Mouse (Mus musculus) left cerebral cortex, adult 11 months (tissue): ENCODE measurements around the gene Gm28053.

Source experiments
- DNase-seq: peaks from one replicate; pipeline ENCODE4 v3.0.0; 2022; ENCODE audit warnings: low spot score

Gene Gm28053

DNA sequence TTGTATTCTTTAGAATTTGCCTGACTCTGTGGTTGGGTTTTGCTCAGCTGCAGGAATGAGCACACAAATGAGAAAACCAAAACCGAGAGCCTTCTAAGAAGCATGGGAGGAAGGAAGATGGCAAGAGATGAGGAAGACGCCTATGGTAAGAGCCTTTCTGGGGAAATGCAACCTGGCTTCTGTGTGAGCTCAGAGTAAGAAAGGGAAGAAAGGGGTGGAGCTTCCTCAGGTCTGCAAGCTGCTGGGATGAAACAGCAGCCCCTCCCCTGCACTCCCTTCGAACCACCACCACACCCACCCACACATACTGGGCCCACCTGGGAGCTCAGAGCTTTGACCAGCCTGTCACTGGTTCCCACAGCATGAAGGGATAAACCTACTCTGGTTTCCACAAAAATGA is 22.9 kb downstream of the Gm28053 start:
- DNase-seq, result no peak

DNA sequence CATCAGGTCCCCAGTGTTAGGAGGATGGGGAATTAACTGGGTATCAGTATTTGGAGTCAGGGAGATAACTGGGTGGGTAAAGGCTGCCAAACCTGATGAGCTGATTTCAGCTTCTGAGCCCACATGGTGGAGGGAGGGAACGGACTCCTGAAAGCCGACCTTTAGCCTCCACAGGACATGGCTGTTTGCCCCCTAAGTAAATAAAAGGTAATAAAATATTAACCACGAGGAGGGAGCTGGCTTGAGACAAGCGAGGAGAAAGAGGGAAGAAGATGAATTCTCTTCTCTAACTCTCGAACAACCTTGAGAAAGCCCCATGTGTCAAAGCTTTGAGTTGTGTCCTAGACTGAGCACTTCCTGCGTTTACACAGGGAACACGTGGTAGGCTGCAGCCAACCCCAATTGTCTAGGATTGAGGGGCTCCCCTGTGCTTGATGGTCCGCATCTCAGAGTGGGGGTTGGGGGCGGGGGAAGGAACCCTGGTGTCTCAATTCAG is 23.4 kb downstream of the Gm28053 start:
- no peak for DNase-seq

DNA sequence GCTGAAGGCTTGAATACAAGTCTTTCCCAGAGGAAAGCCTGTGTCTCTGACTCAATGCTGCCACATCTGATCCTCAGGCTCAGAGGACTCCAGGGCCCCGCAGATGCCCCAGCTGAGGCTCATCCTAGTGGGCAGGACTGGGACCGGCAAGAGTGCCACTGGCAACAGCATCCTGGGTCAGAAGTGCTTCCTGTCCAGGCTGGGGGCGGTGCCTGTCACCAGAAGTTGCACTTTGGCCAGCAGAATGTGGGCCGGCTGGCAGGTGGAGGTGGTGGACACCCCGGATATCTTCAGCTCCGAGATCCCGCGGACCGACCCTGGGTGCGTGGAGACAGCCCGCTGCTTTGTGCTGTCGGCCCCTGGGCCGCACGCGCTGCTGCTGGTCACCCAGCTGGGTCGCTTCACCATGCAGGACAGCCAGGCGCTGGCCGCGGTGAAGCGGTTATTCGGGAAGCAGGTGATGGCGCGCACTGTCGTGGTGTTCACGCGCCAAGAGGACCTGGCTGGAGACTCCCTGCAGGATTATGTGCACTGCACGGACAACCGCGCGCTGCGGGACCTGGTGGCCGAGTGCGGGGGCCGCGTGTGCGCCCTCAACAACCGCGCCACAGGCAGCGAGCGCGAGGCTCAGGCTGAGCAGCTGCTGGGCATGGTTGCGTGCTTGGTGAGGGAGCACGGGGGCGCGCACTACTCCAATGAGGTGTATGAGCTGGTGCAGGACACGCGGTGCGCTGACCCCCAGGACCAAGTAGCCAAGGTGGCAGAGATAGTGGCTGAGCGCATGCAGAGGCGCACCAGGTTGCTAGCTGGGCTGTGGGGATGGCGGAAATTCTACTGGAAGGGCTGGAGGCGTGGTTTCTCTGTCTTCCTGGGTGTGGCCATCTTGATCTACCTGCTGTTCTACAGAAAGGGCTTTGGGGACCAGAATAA is 24.3 kb downstream of the Gm28053 start:
- DNase-seq, result no peak

DNA sequence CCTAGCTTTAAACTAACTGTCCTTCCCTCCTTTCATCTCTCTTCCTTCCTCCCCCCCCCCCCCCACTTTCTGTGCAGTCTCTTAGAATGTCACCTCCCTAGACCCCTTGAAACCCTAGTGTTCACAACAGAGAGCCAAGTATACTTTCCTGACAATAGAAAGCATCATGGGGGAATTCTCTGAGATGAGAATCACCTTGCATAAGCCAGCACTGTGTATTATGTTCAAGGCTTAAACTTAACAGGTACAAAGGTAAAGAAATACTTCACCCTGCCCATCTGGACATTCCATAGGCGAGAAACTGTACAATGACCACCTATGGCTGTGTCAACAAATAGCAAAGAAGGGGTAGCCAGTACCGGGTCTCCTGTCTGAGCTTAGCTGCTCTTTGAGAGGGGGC is 27.1 kb downstream of the Gm28053 start:
- DNase-seq, result no peak

DNA sequence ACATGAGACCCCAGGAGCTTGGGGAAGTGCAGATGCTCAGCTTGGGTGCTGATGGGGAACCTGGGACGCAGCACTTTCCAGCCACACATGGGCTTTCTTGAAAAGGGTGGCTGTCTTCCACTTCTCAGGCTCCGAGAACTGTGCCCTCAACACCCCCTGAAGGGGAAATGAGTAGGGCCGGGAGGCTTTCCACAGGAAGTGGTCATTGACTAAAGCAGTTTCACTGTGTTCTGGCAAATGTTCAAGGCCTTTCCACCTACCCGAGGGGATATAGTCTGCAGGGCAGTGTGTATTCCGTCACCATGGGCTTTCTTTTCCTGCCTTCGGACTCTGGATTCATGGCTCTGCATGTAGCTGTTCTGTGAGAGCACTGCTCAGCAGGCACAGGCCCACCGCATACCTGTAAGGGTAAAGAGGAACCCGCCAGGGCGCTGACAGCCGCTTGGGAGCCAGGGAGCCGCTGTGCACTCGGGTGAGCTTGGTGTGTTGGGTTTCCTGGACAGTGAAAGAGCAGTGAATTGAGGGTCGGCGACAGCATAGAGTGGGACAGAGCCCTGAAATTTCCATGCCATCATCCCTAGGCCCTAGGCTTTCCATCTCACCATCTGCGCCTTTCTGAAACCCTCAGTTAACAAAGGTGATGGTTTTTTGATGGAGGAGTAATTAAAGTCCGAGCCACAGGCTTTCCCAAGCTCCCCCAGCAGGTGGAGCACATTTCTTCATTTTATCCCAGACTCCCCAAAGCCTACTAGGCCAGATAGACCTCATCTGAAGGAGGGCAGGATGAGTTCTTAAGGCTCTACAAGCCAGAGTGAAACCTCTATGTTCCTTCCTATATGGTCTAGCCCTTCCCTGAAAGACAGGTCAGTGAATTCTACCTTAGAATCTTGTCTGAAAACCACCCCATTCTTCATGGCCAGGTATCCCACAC is 27.8 kb downstream of the Gm28053 start, which contains the start of gene Gimap5:
TSS of gene Gimap5 (plus strand) at position 239 of the 931 bp plus-strand sequence.
- no peak for DNase-seq

DNA sequence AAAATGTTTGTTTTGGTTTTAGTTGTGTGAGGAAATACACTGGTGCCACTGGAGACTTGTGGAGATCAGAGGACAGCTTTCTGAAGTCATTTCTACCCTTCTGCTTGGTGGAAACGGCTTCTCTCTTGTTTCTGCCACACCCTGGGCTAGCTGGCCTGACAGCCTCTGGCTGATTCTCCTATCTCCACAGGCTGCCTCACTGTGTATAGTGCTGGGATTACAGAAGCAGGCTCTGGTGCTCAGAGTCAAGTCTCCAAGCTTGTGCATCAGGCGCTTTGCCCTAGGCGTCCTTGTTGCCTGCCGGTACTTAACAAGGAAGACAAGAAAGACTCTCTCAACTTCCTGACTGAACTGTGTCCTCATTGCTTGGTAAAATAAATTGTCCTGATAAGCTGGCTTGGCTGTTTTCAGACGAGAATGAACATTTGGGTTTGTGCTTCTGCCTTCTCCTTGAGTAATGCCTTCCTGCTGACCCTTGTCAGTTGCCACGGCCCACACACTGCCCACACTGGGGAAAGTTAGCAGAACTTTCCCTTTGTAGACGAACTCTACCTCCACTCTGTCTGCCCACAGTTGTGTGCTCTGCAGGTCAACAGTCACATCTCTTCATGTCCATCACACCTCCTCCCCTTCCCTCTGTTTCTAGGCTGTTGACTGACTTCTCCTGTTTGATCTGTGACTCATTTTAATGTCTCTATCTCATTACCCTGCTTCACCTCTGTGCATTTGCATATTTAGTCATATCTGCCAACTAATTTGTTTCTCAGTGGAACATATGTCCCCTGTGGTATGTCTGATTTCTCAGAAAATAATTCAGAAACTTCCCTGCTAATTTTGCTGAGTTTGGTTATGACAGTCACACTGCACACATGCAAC is 28.9 kb downstream of the Gm28053 start:
- no peak for DNase-seq

DNA sequence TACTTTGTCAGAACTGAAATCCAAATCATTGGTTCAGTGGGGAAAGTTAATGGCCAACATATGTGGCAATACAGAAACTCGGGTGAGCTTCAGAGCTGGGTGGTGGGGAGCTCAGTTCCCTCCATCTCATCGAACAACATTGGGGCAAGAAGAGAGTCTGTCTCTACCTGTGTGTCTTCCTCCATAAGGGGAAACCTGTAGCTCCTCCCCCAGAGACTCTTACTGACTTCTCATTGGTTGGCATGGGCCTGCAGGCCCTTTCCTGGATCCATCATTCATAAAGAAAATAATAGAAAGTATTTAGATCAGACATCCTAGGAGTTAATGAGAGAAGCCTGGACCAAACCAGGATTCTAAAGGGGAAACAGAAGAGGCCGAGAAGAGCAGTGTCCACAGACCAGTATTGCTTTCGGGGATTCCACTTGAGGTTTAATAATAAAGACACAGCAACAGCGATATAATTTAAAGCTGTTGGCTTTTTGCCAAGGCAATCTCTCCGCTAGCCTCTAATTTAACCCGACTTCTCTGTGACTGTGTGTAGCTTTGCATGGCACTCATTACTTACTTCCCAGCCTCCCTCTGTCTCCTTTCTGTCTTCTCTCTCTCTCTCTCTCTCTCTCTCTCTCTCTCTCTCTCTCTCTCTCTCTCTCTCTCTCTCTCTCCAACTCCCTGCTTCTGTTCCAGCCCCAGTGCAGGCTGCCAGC is 45.3 kb downstream of the Gm28053 start:
- DNase-seq, result no peak

DNA sequence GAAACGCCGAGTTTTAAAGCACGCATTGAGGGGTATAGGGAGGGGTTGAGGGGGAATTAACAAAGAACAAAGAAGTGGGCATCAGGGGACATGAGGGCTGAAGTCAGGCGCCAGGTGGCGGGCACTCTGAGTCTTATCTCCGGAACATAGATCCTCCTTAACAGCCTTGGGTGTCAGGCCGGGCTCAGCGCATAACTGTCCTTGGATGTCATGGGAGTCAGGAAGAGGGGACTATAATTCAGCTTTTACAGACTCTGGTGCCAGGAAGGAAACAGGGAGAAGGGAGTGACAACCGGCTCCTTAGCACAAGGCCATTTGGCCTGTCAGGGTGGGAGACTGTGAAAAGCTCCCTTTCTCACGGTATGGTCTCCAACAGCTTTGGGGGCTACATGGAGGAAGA is 46.1 kb downstream of the Gm28053 start:
- no peak for DNase-seq

DNA sequence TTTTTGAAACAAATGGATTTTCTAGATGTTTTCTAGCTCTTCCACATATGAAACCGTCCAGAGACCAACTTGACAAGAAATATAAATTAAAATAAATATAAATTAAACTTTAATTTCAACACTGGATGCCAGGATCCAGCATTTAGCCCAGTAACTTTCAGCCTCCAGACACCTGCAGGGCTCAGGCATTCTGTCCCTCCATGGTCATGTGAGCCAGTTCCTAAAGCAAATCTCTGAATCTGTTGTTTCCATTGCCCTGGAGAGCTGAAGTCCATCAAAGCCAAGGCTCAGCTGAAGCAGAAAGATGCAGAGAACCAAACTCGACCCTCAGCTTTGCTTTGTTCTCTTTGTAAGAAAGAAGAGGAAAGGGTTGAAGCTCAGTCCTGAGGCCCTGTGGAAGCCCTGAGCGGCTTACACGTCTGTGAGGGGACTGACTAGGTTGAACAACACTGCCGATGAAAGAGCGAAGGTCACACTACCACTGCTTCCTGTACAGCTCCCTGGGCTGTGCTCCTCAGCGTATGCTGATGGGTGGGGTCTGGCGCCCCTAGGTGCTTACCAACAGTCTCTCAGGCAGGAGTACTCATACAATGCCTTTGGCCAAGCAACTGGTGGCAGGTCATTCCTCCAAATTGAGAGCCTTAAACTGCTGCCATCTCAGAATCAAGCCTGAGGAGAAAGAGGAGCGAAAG is 49.9 kb downstream of the Gm28053 start:
- DNase-seq, result no peak

DNA sequence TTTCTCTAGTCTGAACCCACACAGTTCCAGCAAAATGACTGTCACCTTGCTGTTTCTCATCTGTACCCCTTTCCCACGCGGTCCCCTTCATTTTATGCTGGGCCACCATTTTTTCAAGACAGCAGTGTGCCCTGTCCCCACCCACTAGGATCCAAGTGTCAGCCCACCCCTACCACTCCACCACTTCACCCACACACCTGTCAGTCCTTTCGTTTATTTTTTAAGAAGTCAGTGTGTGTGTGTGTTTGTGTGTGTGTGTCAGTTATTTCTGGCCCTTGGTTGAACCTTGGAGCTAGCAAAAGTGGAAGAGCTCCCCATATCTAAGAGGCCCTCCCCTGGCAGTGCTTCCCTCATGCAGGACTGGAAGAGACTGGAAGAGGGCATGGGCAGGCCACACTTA is 50.5 kb downstream of the Gm28053 start:
- DNase-seq, result no peak

DNA sequence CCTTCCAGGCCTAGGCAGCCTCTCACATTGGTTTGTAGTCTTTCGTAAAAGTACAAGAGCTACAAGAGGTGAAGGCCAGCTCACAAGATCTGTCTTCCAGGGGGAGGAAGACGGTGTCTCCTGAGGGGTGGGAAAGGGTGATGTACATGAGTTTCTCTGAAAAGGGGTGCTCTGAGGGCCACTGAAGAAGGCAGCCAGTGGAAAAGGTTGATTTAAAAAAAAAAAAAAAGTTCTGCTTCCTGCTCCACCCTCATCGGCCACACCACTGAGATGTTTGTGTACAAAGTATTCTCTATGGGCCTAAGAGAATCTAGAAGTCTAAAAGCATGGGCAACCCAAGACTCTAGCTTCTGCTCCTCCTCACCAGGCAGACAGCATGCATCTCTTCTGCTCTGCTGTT is 52.3 kb downstream of the Gm28053 start, which contains the start of gene Gimap3:
TSS of gene Gimap3 (minus strand) at position 156 of the 400 bp plus-strand sequence.
- no peak for DNase-seq

DNA sequence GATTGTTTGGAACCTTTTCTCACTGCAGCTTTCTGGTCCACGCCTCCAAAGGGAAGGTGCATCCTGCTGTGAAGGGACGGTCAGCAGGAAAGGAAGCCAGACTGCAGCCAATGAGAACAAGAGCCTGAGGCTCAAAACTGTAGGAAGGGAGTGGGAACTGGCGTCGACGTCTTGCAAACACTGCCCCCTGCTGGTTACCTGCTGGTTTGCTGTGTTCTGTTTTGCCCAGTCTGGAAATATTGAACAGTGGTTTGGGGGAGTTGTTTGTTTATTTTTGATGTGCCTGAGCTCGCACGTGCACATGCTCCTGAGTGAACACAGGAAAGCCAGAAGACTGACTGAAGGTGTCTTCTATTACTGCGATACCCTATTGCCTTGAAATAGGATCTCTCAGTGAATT is 53.6 kb downstream of the Gm28053 start:
- DNase-seq, result peak; percentile 43

DNA sequence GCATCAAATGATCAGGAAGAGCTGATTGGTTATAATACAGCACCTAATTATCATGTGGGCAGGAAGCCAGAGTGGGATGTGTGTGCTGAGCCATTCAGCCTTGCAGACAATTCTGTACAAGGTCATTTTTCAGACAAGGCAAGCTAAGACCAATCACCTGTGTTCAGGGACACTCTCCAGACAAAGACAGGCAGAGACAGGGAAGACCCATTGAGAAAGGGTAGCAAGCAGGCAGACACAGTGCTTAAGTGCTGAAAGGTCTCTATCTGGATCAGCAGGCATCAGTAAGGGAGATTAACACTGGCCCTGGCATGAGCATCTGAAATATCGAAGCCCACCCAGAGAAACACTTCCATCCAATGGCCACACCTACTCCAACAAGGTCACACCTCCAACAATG is 66.0 kb downstream of the Gm28053 start:
- DNase-seq, result no peak

DNA sequence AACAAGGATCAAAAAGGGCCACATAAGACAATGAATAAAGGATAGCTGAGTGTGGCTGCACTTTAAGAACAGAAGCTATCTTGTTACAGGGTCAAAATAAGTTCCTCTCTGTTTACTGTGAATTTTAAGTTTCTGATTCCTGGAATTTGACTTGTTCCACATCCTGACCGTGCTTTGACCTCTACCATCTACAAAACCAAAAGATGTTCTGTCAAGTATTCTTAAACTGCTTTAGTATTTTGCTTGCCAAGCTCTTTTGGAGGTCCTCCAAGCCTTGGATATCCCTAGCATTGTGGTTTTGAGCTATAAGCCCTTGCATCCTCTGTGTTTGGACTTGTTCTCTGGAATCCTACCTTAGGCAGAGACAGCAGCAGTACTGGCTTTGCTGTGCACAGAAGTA is 66.8 kb downstream of the Gm28053 start:
- no peak for DNase-seq

DNA sequence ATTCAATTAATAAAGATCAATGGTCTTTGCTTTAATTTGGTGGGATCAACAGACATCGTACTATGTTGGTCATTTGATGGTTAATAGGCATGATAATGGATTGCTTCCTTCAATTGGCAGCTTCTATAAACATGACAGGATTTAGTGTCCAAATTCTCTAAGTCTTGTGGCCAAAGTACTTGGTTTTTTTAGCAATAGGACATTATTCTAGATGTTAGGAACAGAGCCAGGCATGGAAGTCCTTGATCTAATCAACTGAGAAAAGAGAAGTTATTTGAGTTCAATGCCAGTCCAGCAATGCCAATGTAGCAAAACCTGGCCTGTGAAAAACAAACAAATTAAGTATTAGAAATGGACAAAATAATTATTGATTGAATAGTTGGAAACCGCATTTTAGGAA is 67.2 kb downstream of the Gm28053 start:
- no peak for DNase-seq

DNA sequence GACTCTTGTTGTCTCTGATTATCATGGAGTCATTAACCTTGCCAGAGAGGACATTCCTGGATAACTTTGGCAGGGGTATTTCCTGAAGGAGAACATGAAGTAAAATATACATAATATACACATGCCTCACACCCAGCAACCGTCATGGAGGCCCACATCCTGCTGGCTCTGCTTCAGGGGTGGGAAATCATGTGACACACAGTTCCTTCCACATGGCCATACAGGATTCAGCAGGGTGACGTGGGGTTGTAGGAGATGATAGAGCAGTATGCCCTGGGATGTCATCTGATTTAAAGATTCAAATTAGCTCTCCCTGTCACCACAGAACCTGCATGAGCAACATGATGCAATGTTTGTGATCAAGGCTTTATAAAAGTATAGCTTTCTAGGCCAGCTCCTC is 69.5 kb downstream of the Gm28053 start:
- no peak for DNase-seq

DNA sequence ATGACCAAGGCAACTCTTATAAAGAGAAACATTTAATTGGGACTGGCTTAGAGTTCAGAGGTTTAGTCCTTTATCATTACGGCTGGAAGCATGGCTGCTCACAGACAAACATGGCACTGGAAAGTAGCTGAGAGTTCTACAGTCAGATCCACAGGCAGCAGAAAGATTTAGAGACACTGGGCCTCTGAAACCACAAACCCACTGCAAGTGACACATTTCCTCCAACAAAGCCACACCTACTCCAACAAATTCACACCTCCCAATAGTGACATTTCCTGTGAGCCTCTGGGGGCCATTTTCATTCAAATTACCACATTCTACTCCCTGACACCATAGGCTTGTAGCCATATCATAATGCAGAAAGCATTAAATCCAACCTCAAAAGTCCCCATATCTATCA is 83.5 kb downstream of the Gm28053 start:
- no peak for DNase-seq
